Mouse (Mus musculus): ENCODE data around the gene Sprr2f. TPM values are rescaled to one million over a fixed set of nuclear protein-coding genes. Genes with fewer than 3 reads are reported as not detected.

Gene Sprr2f
- polyA plus RNA-seq, 1 experiment from 2014 or later: not detected

DNA sequence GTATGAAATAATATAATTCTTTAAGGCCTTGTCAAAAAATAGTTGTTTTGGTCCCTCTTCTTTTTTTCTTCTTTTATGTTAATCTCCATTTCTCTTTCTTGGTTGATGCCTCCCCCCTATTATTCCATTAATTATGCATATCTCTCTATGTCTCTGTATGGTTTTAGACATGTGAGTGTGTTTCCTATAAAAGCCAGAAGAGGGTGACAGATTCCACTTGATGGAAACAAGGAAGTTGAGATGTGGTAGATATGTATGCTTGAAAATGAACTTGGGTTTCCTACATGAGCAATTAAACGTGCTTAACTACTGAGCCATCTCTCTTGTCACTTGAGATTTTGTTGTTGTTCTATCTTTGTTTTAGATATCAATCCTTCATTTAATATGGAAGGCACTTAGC lies 29.3 kb downstream of the Sprr2f start:
- Histone ChIP-seq H3K9ac (ENCODE audit: low read length) (no peak overlapping the region), H3K9me3 (ENCODE audit: control insufficient read depth, low read length) (no peaks in the 10 kb centered on the region), H3K27me3 (replicated peaks; ENCODE audit: control insufficient read depth, insufficient read depth, low read length) (no peaks in the 10 kb centered on the region), H3K4me1 (replicated peaks; ENCODE audit: control insufficient read depth, insufficient read depth, low read length) (no peaks in the 10 kb centered on the region), H3K27ac (ENCODE audit: low read depth) (no peak overlapping the region), H3K36me3 (ENCODE audit: control insufficient read depth, insufficient read depth, low read length) (no peaks in the 10 kb centered on the region), H3K4me3 (ENCODE audit: low read depth, low read length) (no peak overlapping the region), H3K4me2 (ENCODE audit: low read length) (no peak overlapping the region)
- no peak for ATAC-seq (replicated peaks; ENCODE audit: low FRiP score, low TSS enrichment, low read depth)
- DNase-seq (ENCODE audit: low spot score): no peak
- 50% methylated on average over 1 of the region's 1 CpGs for WGBS

DNA sequence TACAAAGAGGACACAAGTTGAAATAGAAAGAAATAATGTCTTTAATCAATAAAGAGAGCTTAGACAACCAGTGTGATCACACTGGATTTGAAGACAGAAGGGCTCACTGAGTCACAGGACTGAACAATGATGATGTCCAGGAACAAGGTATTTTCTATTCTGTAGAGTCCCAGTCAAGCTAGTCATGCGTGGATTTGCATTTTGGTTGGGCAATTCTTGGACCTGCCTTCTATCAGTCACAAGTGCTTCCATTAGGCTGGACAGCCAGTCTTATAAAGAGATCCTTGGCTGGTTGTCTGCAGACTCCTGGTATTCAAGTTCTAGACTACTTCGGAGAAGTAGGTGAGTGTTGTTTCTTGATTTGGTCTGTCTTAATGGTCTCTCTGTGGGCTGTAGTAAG lies 42.7 kb downstream of the Sprr2f start, which contains the start of gene Sprr2i:
Gene Sprr2i (plus strand): TSS at position 301 of the 400 bp plus-strand sequence.
- H3K9ac ChIP-seq (ENCODE audit: low read length): no peak within 1 kb of the TSS
- H3K27ac ChIP-seq (ENCODE audit: low read depth): no peak within 1 kb of the TSS
- H3K27me3 ChIP-seq (replicated peaks; ENCODE audit: control insufficient read depth, insufficient read depth, low read length): no peaks in the 10 kb centered on the region
- no peak within 1 kb of the TSS for H3K4me2 ChIP-seq (ENCODE audit: low read length)
- no peaks in the 10 kb centered on the region for H3K36me3 ChIP-seq (ENCODE audit: control insufficient read depth, insufficient read depth, low read length)
- ATAC-seq (replicated peaks; ENCODE audit: low FRiP score, low TSS enrichment, low read depth): no peak
- 93% methylated on average over 2 of the region's 2 CpGs for WGBS
- H3K9me3 ChIP-seq (ENCODE audit: control insufficient read depth, low read length): no peaks in the 10 kb centered on the region
- DNase-seq (ENCODE audit: low spot score): no peak
- H3K4me3 ChIP-seq (ENCODE audit: low read depth, low read length): no peak within 1 kb of the TSS
- H3K4me1 ChIP-seq (replicated peaks; ENCODE audit: control insufficient read depth, insufficient read depth, low read length): no peaks in the 10 kb centered on the region

Other genes starting within 250 kb of the Sprr2f start
- gene Prr9, start 241.2 kb upstream of the Sprr2f start, polyA plus RNA-seq (2014; fragmentation: Nextera tagmentation; extraction: Ambion mirVana): not detected in 2 replicates
- not detected in 2 replicates for gene Lelp1, start 222.4 kb upstream of the Sprr2f start, polyA plus RNA-seq (2014; fragmentation: Nextera tagmentation; extraction: Ambion mirVana)
- gene Sprr2a1, start 149.4 kb upstream of the Sprr2f start, polyA plus RNA-seq (2014; fragmentation: Nextera tagmentation; extraction: Ambion mirVana): 0.66 and 0.74 TPM in 2 replicates
- 30.5 and 45.1 TPM in 2 replicates for gene Sprr2a2, start 149.3 kb upstream of the Sprr2f start, polyA plus RNA-seq (2014; fragmentation: Nextera tagmentation; extraction: Ambion mirVana)
- 3.8 and 6.4 TPM in 2 replicates for gene Sprr2a3, start 79.8 kb upstream of the Sprr2f start, polyA plus RNA-seq (2014; fragmentation: Nextera tagmentation; extraction: Ambion mirVana)
- gene Sprr2b, start 48.6 kb upstream of the Sprr2f start, polyA plus RNA-seq (2014; fragmentation: Nextera tagmentation; extraction: Ambion mirVana): not detected in 2 replicates
- not detected in 2 replicates for gene Sprr2d, start 26.0 kb upstream of the Sprr2f start, polyA plus RNA-seq (2014; fragmentation: Nextera tagmentation; extraction: Ambion mirVana)
- not detected in 2 replicates for gene Sprr2e, start 13.0 kb upstream of the Sprr2f start, polyA plus RNA-seq (2014; fragmentation: Nextera tagmentation; extraction: Ambion mirVana)
- gene Sprr2h, start 20.5 kb downstream of the Sprr2f start, polyA plus RNA-seq (2014; fragmentation: Nextera tagmentation; extraction: Ambion mirVana): not detected in 2 replicates
- gene Sprr2i, start 42.8 kb downstream of the Sprr2f start, polyA plus RNA-seq (2014; fragmentation: Nextera tagmentation; extraction: Ambion mirVana): not detected in 2 replicates
- gene Sprr2j-ps, start 52.9 kb downstream of the Sprr2f start, polyA plus RNA-seq (2014; fragmentation: Nextera tagmentation; extraction: Ambion mirVana): not detected in 2 replicates
- gene Gm9774, start 64.2 kb downstream of the Sprr2f start, polyA plus RNA-seq (2014; fragmentation: Nextera tagmentation; extraction: Ambion mirVana): 3.7 and 5.1 TPM in 2 replicates
- gene Sprr2k, start 67.4 kb downstream of the Sprr2f start, polyA plus RNA-seq (2014; fragmentation: Nextera tagmentation; extraction: Ambion mirVana): 0.30 and 0.31 TPM in 2 replicates
- not detected in 2 replicates for gene Sprr1b, start 73.6 kb downstream of the Sprr2f start, polyA plus RNA-seq (2014; fragmentation: Nextera tagmentation; extraction: Ambion mirVana)
- not detected in 2 replicates for gene Sprr3, start 93.5 kb downstream of the Sprr2f start, polyA plus RNA-seq (2014; fragmentation: Nextera tagmentation; extraction: Ambion mirVana)
- gene Sprr1a, start 120.7 kb downstream of the Sprr2f start, polyA plus RNA-seq (2014; fragmentation: Nextera tagmentation; extraction: Ambion mirVana): 1.0 and 1.5 TPM in 2 replicates
- gene Sprr4, start 135.3 kb downstream of the Sprr2f start, polyA plus RNA-seq (2014; fragmentation: Nextera tagmentation; extraction: Ambion mirVana): not detected in 2 replicates
- not detected in 2 replicates for gene 2310046K23Rik, start 169.3 kb downstream of the Sprr2f start, polyA plus RNA-seq (2014; fragmentation: Nextera tagmentation; extraction: Ambion mirVana)
- 0.27 TPM in 1 of 2 replicates, not detected in the other for gene Ivl, start 208.5 kb downstream of the Sprr2f start, polyA plus RNA-seq (2014; fragmentation: Nextera tagmentation; extraction: Ambion mirVana)
- gene Smcp, start 223.8 kb downstream of the Sprr2f start, polyA plus RNA-seq (2014; fragmentation: Nextera tagmentation; extraction: Ambion mirVana): not detected in 2 replicates
- not detected in 2 replicates for gene 2210017I01Rik, start 242.3 kb downstream of the Sprr2f start, polyA plus RNA-seq (2014; fragmentation: Nextera tagmentation; extraction: Ambion mirVana)